Mouse (Mus musculus): ENCODE results near the gene Sft2d1. TPM values are rescaled to one million over a fixed set of nuclear protein-coding genes. Genes with fewer than 3 reads are reported as not detected.
A peak's percentile ranks its signal among the peaks of the same experiment; 100 is the strongest.
"Not testable (repeated sequence)": the region's sequence is repeated elsewhere in the genome, so short reads cannot be mapped to it uniquely, and the experiment has no call there.

Sft2d1 gene
- polyA plus RNA-seq, 1 experiment from 2014 or later, result 87.8 TPM

DNA sequence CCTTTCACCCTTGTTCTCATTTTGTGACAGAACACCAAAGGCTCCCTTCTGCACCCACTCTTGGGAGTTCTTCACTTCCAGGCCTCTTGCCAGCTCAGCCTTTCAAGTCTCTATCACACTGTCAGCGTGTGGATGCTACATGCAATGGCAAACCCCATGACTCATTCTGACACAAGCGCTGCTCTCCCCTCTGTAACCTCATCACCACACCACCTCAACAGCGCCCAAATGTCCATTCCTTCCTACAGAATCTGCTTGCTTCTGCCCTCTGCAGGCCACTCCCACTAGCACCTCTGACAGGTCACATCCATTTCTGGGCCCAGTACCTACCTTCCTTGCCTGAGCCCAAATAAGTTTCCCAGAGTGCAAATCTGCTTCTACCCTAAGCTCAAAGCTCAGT, 5.1 kb upstream of the Sft2d1 start:
- Histone ChIP-seq H3K27ac (no peak overlapping the region), H3K27me3 (peaks cover 6% of the 10 kb centered on the region; the same call in 1 of the 2 replicates), H3K9ac (no peak overlapping the region), H3K4me1 (no peaks in the 10 kb centered on the region), H3K9me3 (no peaks in the 10 kb centered on the region), H3K4me3 (replicated peaks) (no peak overlapping the region), H3K4me2 (no peak overlapping the region), H3K36me3 (replicated peaks) (no peaks in the 10 kb centered on the region)
- no peak for ATAC-seq (ENCODE audit: low FRiP score)
- WGBS, result 29% methylated on average over 3 of the region's 3 CpGs

DNA sequence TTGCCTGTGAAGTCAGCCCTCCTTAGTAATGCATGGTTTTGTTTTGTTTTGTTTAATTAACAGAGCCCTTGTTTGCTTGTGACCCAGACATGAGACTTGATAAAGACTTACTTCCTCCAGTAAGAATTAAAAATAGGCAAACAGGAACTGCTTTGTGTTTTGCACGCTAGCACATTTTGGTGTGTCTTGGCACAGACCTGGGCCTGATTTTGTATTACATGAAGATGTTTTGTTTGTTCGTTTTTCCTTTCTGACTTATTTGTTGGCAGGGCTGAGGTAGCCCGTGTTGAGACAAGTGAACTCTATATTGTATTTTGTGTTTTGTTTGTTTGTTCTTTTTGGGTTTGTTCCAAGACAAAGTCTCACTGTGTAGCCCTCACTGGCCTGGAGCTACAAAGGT, 849 bp downstream of the Sft2d1 start:
- peaks cover 17% of the 10 kb centered on the region for H3K4me1 ChIP-seq
- 53% methylated on average over 3 of the region's 3 CpGs for WGBS
- ATAC-seq (ENCODE audit: low FRiP score), result no peak
- peak overlapping the region; percentile 94 for H3K4me3 ChIP-seq (replicated peaks)
- H3K27me3 ChIP-seq, result peaks cover 6% of the 10 kb centered on the region; the same call in 1 of the 2 replicates
- no peaks in the 10 kb centered on the region for H3K9me3 ChIP-seq
- no peak overlapping the region for H3K27ac ChIP-seq
- no peaks in the 10 kb centered on the region for H3K36me3 ChIP-seq (replicated peaks)
- H3K4me2 ChIP-seq, result peak overlapping the region; percentile 69
- peak overlapping the region; percentile 84 for H3K9ac ChIP-seq

DNA sequence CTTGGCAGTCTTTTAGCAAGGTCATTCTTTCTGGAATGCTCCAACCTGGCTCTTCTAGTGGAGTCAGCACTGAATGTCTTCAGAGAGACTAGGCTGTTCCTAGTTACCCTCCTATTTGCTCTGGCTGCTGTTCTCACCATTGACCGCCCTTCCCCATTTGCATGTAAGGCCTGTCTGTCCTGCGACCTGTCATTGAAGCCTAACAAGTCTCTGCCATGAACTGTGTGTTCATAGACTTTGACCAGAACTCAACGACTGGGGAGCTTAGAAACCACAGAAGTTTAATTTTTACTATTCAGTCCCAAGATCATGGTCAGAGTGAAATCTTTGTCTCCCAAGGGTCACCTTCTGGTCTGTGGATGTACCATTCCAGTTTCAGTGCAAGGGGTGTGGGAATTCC, 3.1 kb downstream of the Sft2d1 start:
- Histone ChIP-seq H3K27ac (no peak overlapping the region), H3K4me2 (no peak overlapping the region), H3K36me3 (replicated peaks) (no peaks in the 10 kb centered on the region), H3K4me1 (peaks cover 17% of the 10 kb centered on the region), H3K4me3 (replicated peaks) (no peak overlapping the region), H3K27me3 (peaks cover 2% of the 10 kb centered on the region; the same call in 1 of the 2 replicates), H3K9me3 (no peaks in the 10 kb centered on the region), H3K9ac (no peak overlapping the region)
- no peak for ATAC-seq (ENCODE audit: low FRiP score)
- 94% methylated on average over 3 of the region's 3 CpGs for whole genome bisulfite sequencing

DNA sequence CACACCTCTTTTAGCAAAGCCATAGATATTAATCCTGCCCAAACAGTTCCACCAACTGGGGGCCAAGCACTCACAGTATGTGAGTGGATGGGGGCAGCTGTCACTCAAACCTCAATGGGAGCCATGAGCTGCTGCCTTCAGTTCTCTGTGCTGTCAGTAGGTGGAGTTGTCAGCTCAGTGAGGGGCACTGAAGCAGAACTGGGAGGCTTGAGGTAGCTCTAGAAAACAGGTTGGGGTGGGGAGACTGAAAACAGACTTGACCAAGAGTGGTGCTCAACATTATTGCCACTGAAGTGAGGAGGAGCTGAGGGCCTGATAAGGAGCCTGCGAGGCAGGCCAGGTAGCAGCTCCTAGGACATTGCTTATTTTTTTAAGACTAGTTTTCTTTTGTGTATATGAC, 5.3 kb downstream of the Sft2d1 start:
- no peaks in the 10 kb centered on the region for H3K27me3 ChIP-seq
- no peaks in the 10 kb centered on the region for H3K36me3 ChIP-seq (replicated peaks)
- no peak overlapping the region for H3K4me2 ChIP-seq
- no peak overlapping the region for H3K9ac ChIP-seq
- no peak overlapping the region for H3K4me3 ChIP-seq (replicated peaks)
- 96% methylated on average over 1 of the region's 1 CpGs for WGBS
- no peaks in the 10 kb centered on the region for H3K9me3 ChIP-seq
- no peak for ATAC-seq (ENCODE audit: low FRiP score)
- H3K27ac ChIP-seq, result no peak overlapping the region
- peaks cover 17% of the 10 kb centered on the region for H3K4me1 ChIP-seq

DNA sequence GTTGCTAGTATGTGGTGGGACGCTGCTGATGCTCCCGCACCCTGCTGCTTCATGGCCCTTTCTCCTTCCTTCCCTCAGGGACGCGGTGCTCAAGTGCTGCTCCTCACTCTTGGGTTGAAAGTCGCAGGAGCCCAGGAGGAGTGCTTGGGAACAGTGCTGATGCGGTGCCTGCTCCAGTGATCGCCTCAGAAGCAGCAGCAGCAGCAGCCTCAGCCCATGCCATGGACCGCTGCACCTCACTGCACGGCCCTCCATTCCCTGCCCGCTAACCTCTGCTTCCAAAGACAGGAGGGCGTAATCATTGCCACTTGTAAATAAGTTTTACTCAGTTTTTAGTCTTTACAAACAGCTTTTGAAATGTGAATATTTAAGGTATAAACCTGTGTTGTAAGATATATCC, 16.0 kb downstream of the Sft2d1 start:
- H3K4me3 ChIP-seq (replicated peaks); H3K27me3 ChIP-seq; H3K9me3 ChIP-seq; ATAC-seq (ENCODE audit: low FRiP score); H3K27ac ChIP-seq; H3K9ac ChIP-seq; H3K4me2 ChIP-seq; H3K4me1 ChIP-seq: not testable (repeated sequence)
- 92% methylated on average over 10 of the region's 11 CpGs for WGBS
- peaks cover 16% of the 10 kb centered on the region for H3K36me3 ChIP-seq (replicated peaks)

DNA sequence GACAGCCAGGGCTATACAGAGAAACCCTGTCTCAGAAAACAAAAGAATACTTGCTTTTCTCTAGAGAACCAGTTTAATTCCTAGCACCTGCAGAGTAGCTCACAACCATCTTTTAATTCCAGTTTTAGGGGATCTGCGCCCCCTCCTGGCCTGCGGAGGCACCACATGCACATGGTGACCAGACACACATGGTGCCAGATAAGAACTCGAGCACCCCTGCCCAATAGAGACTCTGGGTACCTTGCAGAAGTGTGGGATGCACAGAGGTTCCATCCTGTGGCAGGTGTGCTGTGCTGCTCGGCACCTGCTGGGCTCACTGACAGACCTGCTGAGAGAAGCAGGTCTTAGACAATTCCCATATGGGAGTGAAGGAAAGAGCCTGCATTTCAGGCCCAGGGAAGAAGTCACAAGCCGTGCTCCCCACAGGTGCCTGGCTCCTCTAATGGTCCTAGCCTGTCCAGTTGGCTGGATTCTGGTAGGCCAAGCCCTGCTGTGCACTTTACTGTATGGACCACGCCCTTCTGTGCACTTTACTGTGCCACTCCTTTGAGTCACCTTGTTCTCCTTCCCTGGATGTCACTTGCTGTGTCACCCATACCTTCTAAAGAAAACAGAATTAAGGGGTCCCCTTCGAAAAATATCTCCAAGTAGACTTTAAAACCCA, 17.7 kb downstream of the Sft2d1 start:
- no peak overlapping the region for H3K4me2 ChIP-seq
- WGBS, result 71% methylated on average over 7 of the region's 7 CpGs
- no peak overlapping the region for H3K4me3 ChIP-seq (replicated peaks)
- no peaks in the 10 kb centered on the region for H3K4me1 ChIP-seq
- peaks cover 12% of the 10 kb centered on the region for H3K36me3 ChIP-seq (replicated peaks)
- H3K9ac ChIP-seq, result no peak overlapping the region
- no peak overlapping the region for H3K27ac ChIP-seq
- H3K9me3 ChIP-seq, result no peaks in the 10 kb centered on the region
- no peak for ATAC-seq (ENCODE audit: low FRiP score)
- no peaks in the 10 kb centered on the region for H3K27me3 ChIP-seq

DNA sequence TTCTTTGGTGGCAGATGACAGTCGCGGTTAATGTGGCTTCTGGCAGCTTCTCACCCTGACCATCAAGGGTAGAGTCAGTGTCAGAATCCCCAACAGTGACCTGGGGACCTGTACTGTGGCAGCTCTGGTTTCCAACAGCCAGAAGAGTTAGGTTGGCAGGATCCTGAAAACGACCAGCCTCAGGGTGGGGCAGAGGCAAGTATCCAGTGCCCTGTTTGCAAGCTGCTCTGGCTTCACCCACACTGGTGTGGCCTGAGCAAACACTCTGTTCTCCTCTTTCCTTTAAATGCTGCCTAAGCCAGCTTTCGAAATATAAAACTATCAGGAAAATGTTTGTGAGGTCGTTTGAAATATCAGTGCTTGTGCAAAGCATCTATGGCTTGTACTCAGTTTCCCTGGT, 19.7 kb downstream of the Sft2d1 start:
- Histone ChIP-seq H3K9me3 (no peaks in the 10 kb centered on the region), H3K4me2 (no peak overlapping the region), H3K4me3 (replicated peaks) (no peak overlapping the region), H3K27me3 (no peaks in the 10 kb centered on the region), H3K27ac (no peak overlapping the region), H3K4me1 (no peaks in the 10 kb centered on the region), H3K9ac (no peak overlapping the region), H3K36me3 (replicated peaks) (peaks cover 12% of the 10 kb centered on the region)
- no peak for ATAC-seq (ENCODE audit: low FRiP score)
- WGBS, result 79% methylated on average over 5 of the region's 5 CpGs

DNA sequence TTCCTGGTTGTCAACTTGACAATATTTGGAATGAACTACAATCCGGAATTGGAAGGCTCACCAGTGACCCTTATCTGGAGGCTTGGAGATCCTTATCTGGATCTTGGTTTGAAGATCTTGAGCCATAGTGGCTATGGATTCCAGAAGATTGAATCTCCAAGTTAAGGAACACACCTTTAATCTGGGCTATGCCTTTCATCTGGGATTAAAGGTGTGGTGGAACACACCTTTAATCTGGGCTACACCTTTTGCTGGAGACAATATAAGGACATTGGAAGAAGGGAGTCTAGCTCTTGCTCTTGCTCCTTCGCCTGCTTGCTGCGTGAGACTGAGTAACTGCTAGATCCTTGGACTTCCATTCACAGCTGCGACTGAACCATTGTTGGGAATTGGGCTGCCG, 26.3 kb downstream of the Sft2d1 start, which contains the start of gene Prr18:
TSS of gene Prr18 (plus strand) at position 301 of the 400 bp plus-strand sequence.
- H3K4me2 ChIP-seq; ATAC-seq (ENCODE audit: low FRiP score); H3K9me3 ChIP-seq; H3K36me3 ChIP-seq (replicated peaks); H3K27ac ChIP-seq; H3K4me3 ChIP-seq (replicated peaks); H3K9ac ChIP-seq: not testable (repeated sequence)
- H3K27me3 ChIP-seq, result peaks cover 40% of the 10 kb centered on the region
- H3K4me1 ChIP-seq, result peaks cover 22% of the 10 kb centered on the region
- WGBS, result 100% methylated on average over 1 of the region's 5 CpGs

DNA sequence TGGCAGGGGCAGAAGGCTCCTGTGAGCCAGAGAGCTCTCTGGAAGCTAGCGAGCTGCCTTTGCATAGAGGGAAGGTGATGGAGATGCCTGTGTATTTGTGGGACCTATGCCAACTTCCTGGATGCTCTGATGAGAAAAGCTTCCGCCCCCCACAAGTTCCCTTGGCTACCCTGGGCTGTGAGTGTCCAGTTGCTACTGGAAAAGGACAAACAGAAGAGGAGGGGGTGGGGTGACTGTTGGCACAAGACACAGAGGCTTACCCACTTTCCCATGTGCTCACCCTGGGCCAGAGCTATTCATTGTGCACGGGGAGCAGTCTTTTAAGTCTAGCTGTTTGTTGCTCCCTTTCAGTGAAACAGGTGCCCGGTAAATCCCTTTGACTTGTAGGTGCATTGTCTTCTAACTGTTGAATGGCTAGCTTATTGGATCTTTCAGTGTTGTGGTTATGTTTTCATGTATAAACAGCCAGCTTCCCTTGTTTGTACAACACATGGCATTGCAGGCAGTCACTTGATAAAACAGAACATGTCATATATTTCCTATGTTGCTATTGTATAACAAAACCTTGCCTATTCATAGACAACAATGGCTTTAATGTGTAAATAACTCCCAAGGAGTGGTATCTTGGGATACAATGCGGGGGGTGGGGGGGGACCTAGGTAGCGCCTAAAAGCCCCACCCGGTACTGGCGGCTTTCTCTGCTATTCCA, 28.9 kb downstream of the Sft2d1 start:
- Histone ChIP-seq H3K4me2 (peak overlapping the region; percentile 99), H3K9me3 (no peaks in the 10 kb centered on the region), H3K27ac (peak overlapping the region; percentile 66; the same call in 1 of the 2 replicates), H3K36me3 (replicated peaks) (no peaks in the 10 kb centered on the region), H3K9ac (peak overlapping the region; percentile 82; the same call in 1 of the 2 replicates), H3K4me1 (peaks cover 25% of the 10 kb centered on the region), H3K4me3 (replicated peaks) (peak overlapping the region; percentile 66), H3K27me3 (peaks cover 51% of the 10 kb centered on the region)
- WGBS, result 15% methylated on average over 8 of the region's 8 CpGs
- no peak for ATAC-seq (ENCODE audit: low FRiP score)

DNA sequence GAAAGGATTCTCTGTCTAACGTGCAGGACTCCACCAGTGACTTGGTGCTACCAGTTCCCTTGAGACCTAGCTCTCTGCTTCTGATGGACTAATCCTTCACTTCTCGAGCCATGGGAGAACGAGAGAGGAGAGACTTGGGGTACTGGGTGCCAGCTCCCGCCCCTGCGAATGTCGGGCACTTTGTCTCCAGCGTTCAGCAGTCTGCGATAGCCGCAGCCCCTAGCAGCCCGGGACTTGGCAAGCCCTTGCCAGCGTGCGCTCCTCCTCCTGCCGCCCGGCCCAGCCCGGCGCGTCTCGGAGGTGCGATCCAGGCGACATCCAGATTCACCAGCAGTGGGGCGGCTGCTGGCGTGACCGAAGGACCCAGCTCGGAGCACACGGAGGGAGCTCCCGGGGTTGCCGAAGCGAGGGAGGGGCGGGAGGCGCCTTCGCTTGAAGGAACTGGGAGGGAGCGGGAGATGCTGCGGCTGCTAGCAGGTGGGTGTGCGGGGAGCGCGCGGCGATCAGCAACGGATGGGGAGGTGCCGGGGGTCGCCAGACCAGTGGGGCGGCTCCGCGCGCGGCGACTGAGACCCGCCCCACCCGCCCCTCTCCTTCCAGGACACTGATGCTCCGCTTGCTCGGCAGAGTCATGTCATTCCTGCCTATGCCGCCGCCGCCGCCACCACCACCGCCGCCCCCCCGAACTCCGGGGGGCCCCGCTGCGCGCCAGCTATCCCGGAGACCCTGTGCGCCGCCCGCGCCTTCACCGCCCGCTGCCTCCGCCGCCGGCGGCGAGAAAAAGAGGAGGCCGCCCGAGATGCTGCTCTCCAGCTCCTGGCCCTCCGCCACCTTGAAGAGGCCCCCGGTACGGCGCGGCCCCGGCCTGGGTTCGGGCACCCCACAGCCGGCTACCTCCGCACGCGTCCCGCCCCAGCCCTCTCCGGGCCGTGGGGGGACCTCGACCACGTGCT, 29.8 kb downstream of the Sft2d1 start:
- peak; percentile 77 for ATAC-seq (ENCODE audit: low FRiP score)
- H3K4me3 ChIP-seq (replicated peaks), result peak overlapping the region; percentile 66
- no peaks in the 10 kb centered on the region for H3K9me3 ChIP-seq
- H3K36me3 ChIP-seq (replicated peaks), result no peaks in the 10 kb centered on the region
- peak overlapping the region; percentile 99 for H3K4me2 ChIP-seq
- peaks cover 25% of the 10 kb centered on the region for H3K4me1 ChIP-seq
- WGBS, result under 1% methylated on average over 64 of the region's 92 CpGs
- H3K27me3 ChIP-seq, result peaks cover 51% of the 10 kb centered on the region
- peak overlapping the region; percentile 82 for H3K9ac ChIP-seq
- peak overlapping the region; percentile 66 for H3K27ac ChIP-seq

DNA sequence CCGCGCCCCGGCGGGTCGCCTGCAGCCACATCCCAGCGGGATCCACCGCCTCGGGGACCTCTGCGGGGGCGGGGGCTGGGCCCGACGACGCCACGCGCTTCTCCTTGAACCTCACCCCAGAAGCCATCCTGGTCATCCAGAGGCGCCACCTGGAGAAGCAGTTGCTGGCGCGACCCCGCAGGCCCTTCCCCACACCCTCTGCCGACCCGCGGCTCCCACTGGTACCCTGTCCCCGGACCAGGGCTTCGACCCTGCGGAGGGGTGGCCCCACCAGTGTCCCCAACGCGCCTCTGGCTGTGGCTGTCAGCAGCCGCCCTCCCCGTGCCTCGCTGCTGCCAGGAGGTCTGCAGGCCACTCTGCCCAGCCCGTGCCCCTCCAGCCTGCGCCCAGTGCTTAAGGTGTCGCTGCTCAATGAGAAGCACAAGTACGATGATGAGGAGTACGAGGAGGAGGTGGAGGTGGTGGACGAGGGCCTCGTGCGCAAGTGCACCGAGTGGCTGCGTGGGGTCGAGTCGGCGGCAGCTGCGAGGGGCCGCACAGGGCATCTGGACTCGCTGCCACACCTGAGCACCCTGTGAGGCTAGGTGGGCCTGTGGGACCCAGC, 30.6 kb downstream of the Sft2d1 start:
- peak overlapping the region; percentile 66; the same call in 1 of the 2 replicates for H3K27ac ChIP-seq
- peak; percentile 47 for ATAC-seq (ENCODE audit: low FRiP score)
- H3K9ac ChIP-seq, result peak overlapping the region; percentile 82
- WGBS, result 12% methylated on average over 43 of the region's 46 CpGs
- peak overlapping the region; percentile 99 for H3K4me2 ChIP-seq
- peaks cover 51% of the 10 kb centered on the region for H3K27me3 ChIP-seq
- peaks cover 25% of the 10 kb centered on the region for H3K4me1 ChIP-seq
- H3K36me3 ChIP-seq (replicated peaks), result no peaks in the 10 kb centered on the region
- H3K9me3 ChIP-seq, result no peaks in the 10 kb centered on the region
- peak overlapping the region; percentile 66 for H3K4me3 ChIP-seq (replicated peaks)
